Mouse (Mus musculus): ENCODE measurements around the gene Nom1.
"Not testable (repeated sequence)": the region's sequence is repeated elsewhere in the genome, so short reads cannot be mapped to it uniquely, and the experiment has no call there.

Gene Nom1

GRCm38 (mm10) chr5:29434228-29434871, at the start of gene Nom1:
Gene Nom1 (plus strand): TSS chr5:29434664.
- peak; percentile 88 for DNase-seq (ENCODE audit: extremely low spot score)

GRCm38 (mm10) chr5:29387591-29387990, 46.9 kb upstream of the Nom1 start:
- DNase-seq (ENCODE audit: extremely low spot score) = no peak

GRCm38 (mm10) chr5:29388181-29388943, 46.1 kb upstream of the Nom1 start:
- no peak for DNase-seq (ENCODE audit: extremely low spot score)

DNA sequence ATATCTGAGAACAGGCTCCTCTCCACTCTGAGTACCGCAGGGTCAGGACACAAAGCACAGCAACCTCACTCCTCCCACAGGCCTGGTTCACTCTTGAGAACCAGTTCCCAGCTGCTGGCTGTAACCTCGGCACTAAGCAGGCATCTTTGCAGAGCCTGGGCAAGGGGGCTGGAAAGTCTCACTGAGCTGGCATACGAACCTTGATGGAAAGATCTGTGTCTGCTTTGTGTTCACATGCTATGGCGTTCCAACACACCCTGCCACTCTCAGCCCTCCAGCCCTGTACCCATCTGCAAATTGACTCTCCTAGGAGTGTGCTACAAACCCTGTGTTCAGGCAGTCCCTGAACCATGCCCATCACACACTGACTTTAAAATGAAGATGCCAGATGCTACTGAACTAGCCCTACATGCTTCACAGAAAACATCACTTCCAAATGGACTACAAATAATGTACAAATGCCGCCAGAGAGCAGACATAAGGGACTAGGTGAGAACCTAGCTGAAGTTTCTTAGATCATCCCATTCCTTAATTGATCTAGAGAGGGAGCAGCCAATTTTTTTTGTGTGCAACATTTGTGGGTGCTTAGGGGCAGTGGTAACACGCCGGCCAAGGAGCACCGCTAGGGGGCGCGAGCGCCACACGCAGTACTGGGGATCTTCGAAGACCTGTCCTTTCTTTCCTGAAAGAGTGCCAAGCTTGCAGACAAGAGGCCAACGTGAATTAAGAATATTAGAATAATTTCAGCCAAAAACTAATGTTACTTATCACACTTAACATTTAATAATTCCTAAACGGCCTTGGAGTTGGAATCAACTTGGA, 45.3 kb upstream of the Nom1 start:
- peak; percentile 76 for DNase-seq (ENCODE audit: extremely low spot score)

DNA sequence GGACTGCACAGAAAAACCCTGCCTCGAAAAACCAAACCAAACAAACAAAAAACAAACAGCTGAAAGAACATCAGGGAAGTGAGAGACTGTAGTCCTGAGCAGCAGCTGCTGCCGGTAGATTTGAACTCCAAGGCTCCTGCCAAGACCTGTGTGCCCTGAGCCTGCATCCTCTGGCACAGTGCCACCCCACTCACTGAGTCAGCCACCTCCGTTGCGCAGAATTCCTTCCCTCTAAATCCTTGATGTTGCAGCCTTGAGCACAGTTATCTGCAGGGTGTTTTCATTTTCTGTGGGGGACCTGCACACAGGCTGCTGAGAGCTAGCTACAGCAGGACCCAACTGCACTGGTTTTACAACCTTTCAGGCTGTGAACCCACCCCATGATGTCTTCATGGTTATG, 36.0 kb upstream of the Nom1 start:
- no peak for DNase-seq (ENCODE audit: extremely low spot score)

GRCm38 (mm10) chr5:29410854-29411253, 23.6 kb upstream of the Nom1 start:
- DNase-seq (ENCODE audit: extremely low spot score) = no peak

DNA sequence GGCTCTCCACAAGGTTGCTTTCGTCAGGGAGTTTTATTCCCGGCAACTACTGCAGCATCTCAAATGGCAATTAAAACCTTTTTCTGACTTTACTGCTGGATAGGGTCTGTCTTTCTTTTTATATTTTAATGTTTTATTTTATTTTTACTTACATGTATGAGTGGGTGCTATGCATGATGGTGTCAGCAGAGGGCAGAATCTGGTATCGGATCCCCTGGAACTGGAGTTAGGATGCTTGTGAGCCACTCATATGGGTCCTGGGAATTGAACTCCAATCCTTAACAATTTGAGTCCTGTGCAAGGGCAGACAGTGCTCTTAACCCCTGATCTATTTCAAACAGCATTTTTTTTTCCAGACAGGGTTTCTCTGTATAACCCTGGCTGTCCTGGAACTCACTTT, 21.4 kb upstream of the Nom1 start:
- no peak for DNase-seq (ENCODE audit: extremely low spot score)

- DNase-seq (ENCODE audit: extremely low spot score) = not testable (repeated sequence)
Observed at GRCm38 (mm10) chr5:29423330-29423729, 11.1 kb upstream of the Nom1 start.

DNA sequence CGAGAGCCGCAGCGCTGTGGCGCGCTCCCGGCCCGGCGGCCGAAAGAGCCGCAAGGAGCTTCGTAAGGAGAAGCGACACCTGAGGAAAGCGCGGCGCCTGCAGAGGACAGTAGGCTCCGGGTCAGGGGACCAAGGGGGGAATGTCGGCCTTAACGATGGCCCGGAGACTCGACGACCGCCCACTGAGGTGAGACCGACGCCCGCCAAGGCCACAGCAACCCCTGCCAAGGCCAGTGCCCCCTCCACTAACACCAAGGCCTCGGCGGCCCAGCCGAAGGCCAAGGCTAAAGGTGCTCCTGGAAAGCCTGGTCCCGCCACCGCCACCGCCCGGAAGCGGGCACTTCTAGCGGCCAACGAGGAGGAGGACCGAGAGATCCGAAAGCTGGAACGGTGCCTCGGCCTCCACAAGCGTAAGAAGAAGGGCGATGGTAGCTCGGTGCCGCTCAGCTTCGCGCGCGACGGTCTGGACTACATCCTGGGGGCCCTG, 451 bp downstream of the Nom1 start:
- DNase-seq (ENCODE audit: extremely low spot score) = no peak

DNA sequence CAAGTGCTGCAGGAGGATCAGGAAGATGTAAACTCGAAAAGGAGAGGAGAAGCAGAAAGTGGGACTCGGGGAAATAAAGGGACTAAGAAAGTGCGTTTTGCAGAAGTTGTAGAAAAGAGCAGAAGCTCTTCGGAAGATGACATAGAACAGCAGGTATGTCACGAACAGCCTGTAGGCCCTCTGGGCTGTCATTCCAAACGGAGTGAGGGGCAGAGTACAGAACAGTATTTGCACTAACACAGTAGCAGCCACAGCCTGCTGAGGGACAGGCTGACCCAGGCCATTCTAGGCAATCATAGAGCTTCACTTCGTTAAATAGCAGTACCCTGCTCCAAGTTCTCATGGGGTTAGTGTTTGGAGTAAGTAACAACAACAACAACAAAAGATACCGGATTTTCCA, 1.0 kb downstream of the Nom1 start:
- no peak for DNase-seq (ENCODE audit: extremely low spot score)

- not testable (repeated sequence) for DNase-seq (ENCODE audit: extremely low spot score)
Observed at GRCm38 (mm10) chr5:29436728-29437127, 2.3 kb downstream of the Nom1 start.

DNA sequence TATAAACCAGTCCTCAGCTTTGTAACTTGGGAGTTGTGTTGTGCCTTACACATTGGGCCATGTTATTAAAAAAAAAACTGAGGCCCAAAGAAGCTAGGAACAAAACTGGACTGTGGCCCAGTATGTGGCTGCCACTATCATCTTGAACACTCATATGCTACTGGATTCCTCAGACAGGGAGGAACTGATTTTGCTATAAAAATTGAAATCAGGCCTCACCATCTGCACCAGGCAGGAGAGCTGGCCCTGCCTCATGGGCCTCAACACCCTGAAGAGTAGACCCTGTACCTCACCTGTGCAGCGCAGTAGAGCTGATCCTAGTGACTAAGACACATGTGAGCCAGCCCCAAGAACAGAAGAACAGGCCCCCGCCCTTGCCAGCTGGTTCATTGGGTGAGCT, 10.8 kb downstream of the Nom1 start:
- no peak for DNase-seq (ENCODE audit: extremely low spot score)

- no peak for DNase-seq (ENCODE audit: extremely low spot score)
Observed at GRCm38 (mm10) chr5:29452352-29452751, 17.9 kb downstream of the Nom1 start.

DNA sequence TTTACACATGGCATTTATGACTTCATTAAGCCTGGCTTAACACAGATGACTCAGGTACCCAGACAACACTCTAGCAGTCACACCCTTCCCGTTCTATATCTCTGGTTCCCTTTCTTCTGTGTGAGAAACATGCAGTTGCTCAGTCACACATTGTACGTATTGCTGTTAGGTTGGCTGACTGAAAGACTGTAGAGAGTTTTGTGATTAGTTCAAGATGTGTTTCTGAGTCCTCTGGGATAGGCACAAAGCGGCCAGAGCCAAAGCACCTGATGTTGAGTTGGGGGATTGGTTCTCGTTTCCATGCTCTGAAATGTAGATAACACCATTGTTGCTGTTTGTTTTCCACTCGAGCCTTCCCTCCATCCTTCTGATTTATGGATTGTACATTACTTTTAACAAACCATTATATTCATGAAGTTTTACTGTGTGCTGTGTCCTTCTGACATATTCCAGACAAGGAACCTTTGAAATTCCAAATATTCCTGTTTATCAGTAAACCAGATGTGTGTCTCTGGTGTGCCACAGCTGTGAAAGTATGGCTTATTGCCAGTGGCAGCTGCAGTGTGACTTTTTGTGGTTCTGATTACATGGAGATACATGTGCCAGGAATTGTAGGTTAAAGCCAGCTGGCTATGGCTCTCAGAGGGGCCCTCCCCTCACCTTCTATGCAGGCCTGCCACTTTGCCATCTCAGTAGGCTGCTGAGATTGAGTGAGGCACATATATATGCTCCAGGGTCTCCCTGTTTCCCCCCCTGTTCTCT, 22.6 kb downstream of the Nom1 start:
- DNase-seq (ENCODE audit: extremely low spot score) = no peak

DNA sequence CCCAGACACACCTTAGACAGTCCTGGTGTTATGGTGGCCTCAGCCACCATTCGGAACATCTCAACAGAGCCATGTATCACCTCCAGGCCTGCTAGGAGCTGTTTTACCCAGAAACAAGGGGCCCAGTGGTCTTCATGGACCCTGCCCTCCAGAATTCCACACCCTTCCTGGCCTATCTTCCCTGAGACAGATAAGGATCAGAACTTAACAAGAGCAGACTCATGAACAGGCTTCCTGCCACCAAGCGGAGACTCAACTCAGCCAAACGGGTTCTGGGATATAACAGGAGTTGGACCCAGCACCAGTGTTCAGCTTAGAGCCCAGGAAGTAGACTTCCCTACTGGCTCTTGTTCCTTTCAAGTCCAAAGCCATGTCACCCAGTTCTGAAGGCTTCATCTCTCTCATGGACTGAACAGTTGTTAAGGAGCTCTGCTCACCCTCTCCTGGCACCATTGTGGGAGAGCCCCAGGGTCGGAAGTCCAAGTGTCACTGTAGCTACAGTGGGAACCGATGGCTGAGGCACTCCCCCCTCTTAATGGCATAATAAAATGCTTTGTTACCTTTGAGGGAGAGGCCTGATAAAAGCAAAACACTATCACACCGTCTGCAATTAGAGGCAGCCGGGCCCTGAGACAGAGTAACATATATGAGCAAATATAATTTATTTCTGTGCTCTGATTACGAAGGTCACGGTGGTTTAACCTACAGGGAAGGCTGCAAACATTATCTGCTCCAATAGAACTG, 28.7 kb downstream of the Nom1 start:
- no peak for DNase-seq (ENCODE audit: extremely low spot score)

GRCm38 (mm10) chr5:29467489-29468350, 33.3 kb downstream of the Nom1 start:
- peak; percentile 51 for DNase-seq (ENCODE audit: extremely low spot score)

DNA sequence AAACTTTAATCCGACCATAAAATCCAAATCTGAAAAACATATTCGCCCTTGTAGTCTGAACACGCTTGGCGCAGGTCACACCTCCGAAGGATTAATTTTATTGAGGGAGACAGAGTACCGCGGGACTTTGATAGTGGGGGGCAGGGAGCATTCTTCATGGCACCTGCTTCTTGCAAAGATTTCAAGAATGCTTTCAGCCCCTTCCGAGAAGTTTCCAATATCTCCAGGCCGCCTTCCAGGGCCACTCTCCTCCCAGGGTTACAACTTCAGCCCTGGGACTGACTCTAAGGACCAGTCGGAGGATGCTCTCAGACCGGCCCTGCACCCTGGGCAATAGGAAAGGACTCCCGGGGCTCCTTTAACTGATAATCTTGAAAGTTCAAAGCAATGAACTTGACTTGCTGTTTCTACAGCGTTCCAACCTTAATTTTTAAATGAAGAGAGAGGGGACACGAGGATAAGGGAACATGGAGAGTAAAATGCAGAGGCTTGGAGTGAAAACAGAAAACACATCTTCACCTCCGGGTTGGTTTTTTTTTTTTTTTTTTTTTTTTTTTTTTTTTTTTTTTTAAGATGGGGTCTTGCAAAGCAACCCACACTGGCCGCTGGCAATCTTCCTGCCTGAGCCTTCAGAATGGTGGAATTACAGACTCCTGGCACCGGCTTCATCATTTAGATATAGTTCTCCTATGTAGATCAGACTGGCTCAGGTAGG, 34.0 kb downstream of the Nom1 start:
- DNase-seq (ENCODE audit: extremely low spot score) = peak; percentile 20

- peak; percentile 12 for DNase-seq (ENCODE audit: extremely low spot score)
Observed at GRCm38 (mm10) chr5:29469501-29469900, 35.0 kb downstream of the Nom1 start.

- no peak for DNase-seq (ENCODE audit: extremely low spot score)
Observed at GRCm38 (mm10) chr5:29470271-29470670, 35.8 kb downstream of the Nom1 start.
